Mouse (Mus musculus) pancreas, adult 10 weeks (tissue): ENCODE results near the gene Vmn1r220. TPM values are rescaled to one million over a fixed set of nuclear protein-coding genes. Genes with fewer than 3 reads are reported as not detected.

Experiments used
- polyA plus RNA-seq: library from polyadenylated mRNA; stranded (reverse); fragments of 350-450 nt; fragmentation: Illumina TruSeq; extraction: RNeasy Lipid Tissue Mini Kit (QIAGEN cat#74804); gene quantifications from one replicate; pipeline ENCODE4 v1.2.3, GENCODE M21; 2015; ENCODE audit warnings: low read depth, low replicate concordance; ENCODE audit not compliant: insufficient read depth

The Vmn1r220 gene
- polyA plus RNA-seq = not detected

DNA sequence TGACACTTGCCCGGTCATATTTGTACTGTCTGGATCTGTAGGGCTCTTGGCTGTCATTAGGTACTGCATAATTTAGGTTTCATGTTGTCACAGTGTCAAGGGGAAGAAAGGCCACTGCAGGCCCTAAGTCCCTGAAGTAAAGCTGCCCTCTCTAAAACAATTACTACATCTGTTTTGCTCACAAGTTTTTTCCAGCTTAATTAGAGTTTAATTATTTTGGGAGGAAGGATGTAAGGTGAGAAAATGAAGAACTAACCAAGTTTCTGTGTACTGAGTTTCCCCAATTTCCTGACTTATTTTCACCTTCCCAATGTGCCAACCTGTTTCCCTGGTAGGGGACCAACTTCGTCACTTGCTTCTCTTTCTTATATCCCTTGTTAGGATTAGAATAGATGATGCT is at the start of gene Vmn1r220:
Vmn1r220 (minus strand) TSS at position 101 of the 400 bp plus-strand sequence.

DNA sequence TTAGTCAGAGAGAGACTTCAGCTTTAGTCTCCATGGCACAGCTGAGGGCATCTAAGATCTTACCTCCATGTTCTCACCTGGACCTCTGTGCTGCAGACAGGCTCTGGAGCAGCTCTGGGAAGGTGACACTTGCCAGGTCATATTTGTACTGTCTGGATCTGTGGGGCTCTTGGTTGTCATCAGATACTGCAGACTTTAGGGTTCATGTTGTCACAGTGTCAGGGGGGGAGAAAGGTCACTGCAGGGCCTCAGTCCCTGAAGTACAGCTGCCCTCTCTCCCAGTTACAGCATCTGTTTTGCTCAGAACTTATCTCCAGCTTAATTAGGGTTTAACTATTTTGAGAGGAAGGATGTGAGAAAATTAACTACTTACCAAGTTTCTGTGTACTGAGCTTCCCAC is 48.1 kb upstream of the Vmn1r220 start, which contains the start of gene Vmn1r222:
Vmn1r222 (minus strand) TSS at position 101 of the 400 bp plus-strand sequence.

DNA sequence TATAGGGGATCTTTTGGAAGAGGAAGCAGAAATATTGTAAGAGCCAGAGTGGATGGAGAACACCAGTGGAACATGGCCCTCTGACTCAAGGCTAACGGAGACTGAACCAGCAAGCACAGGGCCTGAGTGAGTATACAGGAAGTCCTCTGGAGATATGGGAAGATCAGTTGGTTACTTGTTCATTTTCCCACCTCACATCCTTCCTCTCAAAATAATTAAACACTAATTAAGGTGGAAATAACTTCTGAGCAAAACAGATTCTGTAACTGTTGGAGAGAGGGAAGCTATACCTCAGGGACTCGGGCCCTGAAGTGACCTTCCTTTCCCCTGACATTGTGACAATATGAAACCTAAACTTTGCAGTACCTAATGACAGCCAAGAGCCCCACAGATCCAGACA is 26.1 kb upstream of the Vmn1r220 start, which contains the start of gene Vmn1r221:
Vmn1r221 (plus strand) TSS at position 301 of the 400 bp plus-strand sequence.

DNA sequence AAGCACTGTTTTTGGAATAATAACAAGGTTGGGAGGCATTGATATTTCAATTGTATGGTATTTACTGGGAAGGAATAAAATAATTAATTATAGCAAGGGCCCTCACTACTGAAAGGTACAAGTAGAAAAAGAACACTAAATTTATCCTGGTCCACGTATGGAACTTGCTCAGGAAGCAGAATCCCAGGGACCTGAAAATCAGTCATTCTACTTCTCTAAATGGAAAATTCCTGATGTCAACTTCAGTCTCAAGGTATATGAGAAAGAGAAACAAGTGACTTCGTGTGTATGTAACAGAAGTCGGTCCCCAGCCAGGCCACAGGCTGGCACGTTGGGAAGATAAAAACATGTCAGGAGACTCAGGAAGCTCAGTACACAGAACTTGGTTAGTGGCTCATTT is 28.8 kb downstream of the Vmn1r220 start, which contains the start of gene Vmn1r219:
Vmn1r219 (plus strand) TSS at position 301 of the 400 bp plus-strand sequence.

DNA sequence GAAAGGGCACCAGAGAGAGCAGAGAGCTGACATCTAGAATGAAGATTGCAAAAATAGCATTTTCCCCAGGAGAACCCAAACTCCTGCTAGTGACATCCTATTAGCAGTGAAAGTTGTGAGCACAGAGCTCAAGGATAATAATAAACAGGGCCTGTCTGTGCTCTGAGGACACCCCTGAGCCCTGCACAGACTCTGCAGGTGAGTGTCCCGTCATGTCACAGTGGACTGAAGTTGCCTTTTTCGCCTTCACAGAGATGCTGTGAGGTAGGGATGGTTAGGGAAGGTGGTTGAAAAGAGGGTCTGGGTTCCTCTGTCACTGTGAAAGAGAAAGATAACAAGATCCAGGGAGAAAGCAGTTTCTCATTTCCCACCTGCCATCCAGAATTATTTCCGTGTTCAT is 54.7 kb downstream of the Vmn1r220 start, which contains the start of gene Vmn1r218:
Vmn1r218 (plus strand) TSS at position 57 of the 400 bp plus-strand sequence.

Other genes starting within 250 kb of the Vmn1r220 start
- not detected for gene Vmn1r213, start 180.3 kb downstream of the Vmn1r220 start, polyA plus RNA-seq
- not detected for gene Vmn1r214, start 157.6 kb downstream of the Vmn1r220 start, polyA plus RNA-seq
- not detected for gene Vmn1r215, start 120.0 kb downstream of the Vmn1r220 start, polyA plus RNA-seq
- gene Vmn1r217, start 69.7 kb downstream of the Vmn1r220 start, polyA plus RNA-seq = not detected
- gene Vmn1r218, start 54.8 kb downstream of the Vmn1r220 start, polyA plus RNA-seq = not detected
- not detected for gene Vmn1r219, start 28.7 kb downstream of the Vmn1r220 start, polyA plus RNA-seq
- gene Vmn1r221, start 26.2 kb upstream of the Vmn1r220 start, polyA plus RNA-seq = not detected
- gene Vmn1r222, start 48.0 kb upstream of the Vmn1r220 start, polyA plus RNA-seq = not detected
- gene Vmn1r223, start 59.2 kb upstream of the Vmn1r220 start, polyA plus RNA-seq = not detected
- gene Zfp322a, start 181.2 kb upstream of the Vmn1r220 start, polyA plus RNA-seq = 3.7 TPM
- 1.1 TPM for gene Abt1, start 235.9 kb upstream of the Vmn1r220 start, polyA plus RNA-seq